ENCODE assay signal across 9 mouse cellular contexts in the genomic region with DNA sequence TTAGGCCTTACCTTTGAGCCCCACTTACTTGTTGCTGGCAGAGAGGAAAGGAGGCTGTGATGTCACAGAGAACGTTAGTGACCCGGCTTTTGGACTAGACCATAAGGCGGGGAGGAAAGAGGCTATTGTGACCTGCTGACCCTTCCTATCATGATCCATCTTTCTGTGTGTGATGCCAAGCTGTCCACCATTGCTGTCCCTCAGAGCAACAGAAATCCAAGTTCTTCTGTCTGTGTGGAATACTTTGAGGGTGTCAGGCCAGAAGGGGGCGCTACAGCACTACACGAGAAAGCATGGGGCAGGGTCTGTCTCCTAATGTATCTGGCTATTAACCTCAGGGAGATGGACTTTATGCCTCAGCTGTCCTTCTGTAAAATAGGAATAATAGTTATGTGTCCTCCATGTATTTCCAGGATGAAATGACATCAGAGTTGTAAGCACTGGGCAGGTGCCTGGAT. TPM values are rescaled to one million over a fixed set of nuclear protein-coding genes. Genes with fewer than 3 reads are reported as not detected.
DNase-seq lines count a peak whose midpoint lies in the region; ATAC-seq lines count a peak whose summit lies in the region.
"Had no signal": no experiment of that assay in that cellular context is flagged by ENCODE, and none has a peak within 500 bp of the region (broad histone marks: within the 10 kb centered on the region; RNA-seq: fewer than 3 reads in every experiment).

Gene Tex48, minus strand, starts transcription at position 51 of the 458 bp plus-strand sequence.

- ATAC-seq in cerebellum, adult (ENCODE audit: insufficient number of reproducible peaks, low FRiP score, low TSS enrichment), result no peak
- no peak for ATAC-seq in hindbrain, embryonic 12.5 days (ENCODE audit: low FRiP score)

- H3K36me3 ChIP-seq in heart, embryonic 10.5 days, result no peaks in the 10 kb centered on the region
- H3K36me3 ChIP-seq in hindbrain, embryonic 12.5 days, result no peaks in the 10 kb centered on the region

- H3K4me2 ChIP-seq in hindbrain, embryonic 12.5 days (replicated peaks), result no peak within 1 kb of the TSS

- peak; percentile 70 for DNase-seq in heart, adult 11 months
- no peak for DNase-seq in heart, embryonic 10.5 days (ENCODE audit: low spot score)
- peak; percentile 31 for DNase-seq in ovary, postnatal 36 days (ENCODE audit: low spot score)
- no peak for DNase-seq in ovary, postnatal 10 days (ENCODE audit: low spot score)
- peak; percentile 66 for DNase-seq in embryo, embryonic 11 days
- peak; percentile 34 for DNase-seq in retina, postnatal 1 day

- no peak within 1 kb of the TSS for H3K27ac ChIP-seq in heart, embryonic 10.5 days
- H3K27ac ChIP-seq in hindbrain, embryonic 12.5 days, result no peak within 1 kb of the TSS

- H3K9ac ChIP-seq in hindbrain, embryonic 12.5 days, result no peak within 1 kb of the TSS

- H3K4me3 ChIP-seq in heart, embryonic 10.5 days, result no peak within 1 kb of the TSS
- no peak within 1 kb of the TSS for H3K4me3 ChIP-seq in hindbrain, embryonic 12.5 days

- no peaks in the 10 kb centered on the region for H3K9me3 ChIP-seq in heart, embryonic 10.5 days
- no peaks in the 10 kb centered on the region for H3K9me3 ChIP-seq in hindbrain, embryonic 12.5 days (replicated peaks)

- WGBS in heart, embryonic 10.5 days, result 53% methylated on average over 5 of the region's 5 CpGs
- 59% methylated on average over 5 of the region's 5 CpGs for WGBS in hindbrain, embryonic 12.5 days

- no peaks in the 10 kb centered on the region for H3K27me3 ChIP-seq in heart, embryonic 10.5 days (ENCODE audit: insufficient read depth, poor library complexity, severe bottlenecking)
- no peaks in the 10 kb centered on the region for H3K27me3 ChIP-seq in hindbrain, embryonic 12.5 days

- no peaks in the 10 kb centered on the region for H3K4me1 ChIP-seq in heart, embryonic 10.5 days
- H3K4me1 ChIP-seq in hindbrain, embryonic 12.5 days, result no peaks in the 10 kb centered on the region

RNA-seq across cellular contexts. Expression of gene Tex48, which starts in this region (rescaled TPM):
- not detected in 2 replicates for polyA plus RNA-seq in heart, embryonic 10.5 days (2016; fragmentation: Nextera tagmentation; extraction: Ambion mirVana)
- not detected in 2 replicates for polyA plus RNA-seq in hindbrain, embryonic 12.5 days (2016; fragmentation: Nextera tagmentation; extraction: Ambion mirVana)
- polyA plus RNA-seq: neural tube, embryonic 14.5 days had no signal

Comparison
In these comparisons a context has a peak if more than half of its experiments do, and no peak if none do; other contexts are left out.
1. DNase-seq: peak in heart, adult 11 months (single experiment), ovary, postnatal 36 days (single experiment), embryo, embryonic 11 days (single experiment) and retina, postnatal 1 day (single experiment); none in heart, embryonic 10.5 days (single experiment) and ovary, postnatal 10 days (single experiment).